Mouse (Mus musculus) C2C12 (cell line): ENCODE measurements around the gene Kitl.

Source experiments
- CTCF ChIP-seq: IDR thresholded peaks from one replicate; pipeline ENCODE4 v1.5.1; 2011; ENCODE audit not compliant: control insufficient read depth, insufficient read depth, insufficient read length
- FOSL1 ChIP-seq: IDR thresholded peaks from one replicate; pipeline ENCODE4 v1.8.0; 2011; ENCODE audit warnings: mild to moderate bottlenecking, low read length; ENCODE audit not compliant: poor library complexity, insufficient read depth, severe bottlenecking
- MAX ChIP-seq: IDR thresholded peaks from one replicate; pipeline ENCODE4 v1.6.1; 2011; ENCODE audit warnings: mild to moderate bottlenecking, control low read depth
- MYOD1 ChIP-seq: IDR thresholded peaks from one replicate; pipeline ENCODE4 v1.6.1; 2011; ENCODE audit warnings: low read depth; ENCODE audit not compliant: control insufficient read depth, insufficient read length
- MYOG ChIP-seq: IDR thresholded peaks from one replicate; pipeline ENCODE4 v1.6.1; 2011; ENCODE audit not compliant: control insufficient read depth, insufficient read length; ENCODE audit errors: extremely low read depth
- USF1 ChIP-seq: IDR thresholded peaks from one replicate; pipeline ENCODE4 v1.6.1; 2011; ENCODE audit warnings: low read depth, mild to moderate bottlenecking, control low read depth, moderate library complexity

DNA sequence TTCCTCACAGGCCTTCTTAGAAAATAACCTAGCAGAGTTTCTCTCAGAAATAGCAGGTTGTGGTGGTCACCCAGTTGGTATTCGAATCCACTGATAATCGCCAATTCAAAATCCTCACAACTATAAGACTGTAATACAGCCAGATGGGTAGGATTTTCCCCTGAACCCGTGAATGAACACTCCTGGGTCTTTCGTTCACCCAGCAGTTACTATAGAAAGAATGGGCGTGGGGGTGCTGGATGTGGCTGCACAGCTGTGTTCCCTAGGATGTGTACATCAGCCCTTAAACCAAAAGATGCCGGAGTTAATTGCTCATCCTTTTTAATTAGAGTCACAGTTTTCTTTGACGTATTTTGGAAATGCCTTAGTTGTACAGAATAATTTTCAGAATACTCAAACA, 50.9 kb downstream of the Kitl start:
- TF ChIP-seq CTCF (no peak), MYOG (no peak), MAX (no peak), USF1 (no peak), FOSL1 (no peak), MYOD1 (no peak)
